Mouse (Mus musculus): Measurements from ENCODE around the gene Twist2.

The Twist2 gene

DNA sequence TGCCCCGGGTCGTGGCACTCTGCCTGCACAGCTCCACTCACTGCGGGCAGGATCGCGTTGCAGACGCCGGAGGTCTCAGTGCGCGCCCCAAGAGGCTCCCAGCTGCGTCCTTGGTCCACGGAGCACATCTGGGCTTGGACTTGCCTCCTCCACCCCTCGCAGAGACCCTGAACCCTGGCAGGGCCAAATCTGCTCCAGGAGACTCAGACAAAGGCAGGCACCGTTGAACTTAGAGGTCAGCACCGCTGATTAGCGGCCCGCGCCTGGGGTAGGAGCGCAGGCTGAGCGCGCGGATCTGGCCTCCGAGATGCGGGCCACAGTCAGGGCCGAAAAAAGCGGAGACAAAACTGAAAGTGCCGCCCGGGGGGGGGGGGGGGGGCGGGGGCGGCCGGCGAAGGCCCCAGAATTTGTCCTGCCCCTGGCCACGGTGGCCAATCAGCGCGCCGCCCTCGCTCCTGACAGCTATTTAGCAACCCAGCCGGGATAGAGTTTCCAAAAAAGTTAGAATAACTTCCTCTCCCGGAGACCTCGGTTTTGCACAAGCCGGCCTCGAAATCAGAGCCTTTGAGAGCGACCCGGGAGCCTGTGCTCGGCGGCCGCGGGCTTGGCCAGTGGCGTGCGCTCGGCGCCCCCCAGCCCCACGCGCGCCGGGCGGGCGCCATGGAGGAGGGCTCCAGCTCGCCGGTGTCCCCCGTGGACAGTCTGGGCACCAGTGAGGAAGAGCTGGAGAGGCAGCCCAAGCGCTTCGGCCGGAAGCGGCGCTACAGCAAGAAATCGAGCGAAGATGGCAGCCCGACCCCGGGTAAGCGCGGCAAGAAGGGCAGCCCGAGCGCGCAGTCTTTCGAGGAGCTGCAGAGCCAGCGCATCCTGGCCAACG, at the start of gene Twist2:
TSS of gene Twist2 (plus strand) at position 495 of the 877 bp plus-strand sequence.
- DNase-seq (ENCODE audit: low read depth in 2 of 2, low spot score in 2 of 2) = no peak

DNA sequence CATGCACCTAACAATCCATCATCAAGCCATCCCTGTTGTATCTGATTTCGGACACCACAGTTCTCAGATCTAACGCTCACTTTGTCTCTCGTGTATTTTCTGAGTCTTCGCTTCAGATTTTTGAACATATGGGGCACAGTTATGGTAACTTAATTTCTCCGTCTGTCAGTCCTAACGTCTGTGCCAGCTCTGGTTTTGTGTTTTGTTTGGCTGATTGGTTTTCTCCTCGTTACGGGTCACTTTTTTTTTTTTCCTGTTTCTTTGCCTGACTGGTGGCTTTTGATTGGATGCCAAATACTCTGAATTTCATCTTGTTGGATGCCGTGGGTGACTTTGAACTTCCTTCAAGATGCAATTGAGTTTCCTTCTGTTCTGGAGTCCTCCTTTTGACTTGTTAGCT, 48.3 kb upstream of the Twist2 start:
- no peak for DNase-seq (ENCODE audit: low read depth in 2 of 2, low spot score in 2 of 2)

DNA sequence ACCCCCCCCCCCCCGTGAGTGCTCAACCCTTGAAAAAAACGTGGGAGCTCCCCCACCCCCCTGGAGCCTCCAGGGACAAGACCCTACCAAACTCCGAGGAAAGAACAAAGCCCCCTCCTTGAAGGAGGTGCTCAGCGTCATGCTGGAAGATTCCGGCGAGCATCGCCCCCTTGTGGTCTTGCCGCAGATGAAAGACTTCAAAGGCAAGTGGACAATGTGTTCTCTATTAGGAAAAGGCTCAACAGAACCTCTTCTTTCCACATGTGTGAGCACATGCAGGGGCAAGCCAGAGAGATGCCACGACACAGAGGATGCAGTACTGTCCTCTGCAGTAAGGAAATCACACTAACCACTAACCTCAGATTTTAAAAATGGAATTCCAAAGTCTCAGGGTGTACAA, 46.2 kb upstream of the Twist2 start:
- peak; percentile 14 to 31 for DNase-seq (ENCODE audit: low read depth in 2 of 2, low spot score in 2 of 2)

DNA sequence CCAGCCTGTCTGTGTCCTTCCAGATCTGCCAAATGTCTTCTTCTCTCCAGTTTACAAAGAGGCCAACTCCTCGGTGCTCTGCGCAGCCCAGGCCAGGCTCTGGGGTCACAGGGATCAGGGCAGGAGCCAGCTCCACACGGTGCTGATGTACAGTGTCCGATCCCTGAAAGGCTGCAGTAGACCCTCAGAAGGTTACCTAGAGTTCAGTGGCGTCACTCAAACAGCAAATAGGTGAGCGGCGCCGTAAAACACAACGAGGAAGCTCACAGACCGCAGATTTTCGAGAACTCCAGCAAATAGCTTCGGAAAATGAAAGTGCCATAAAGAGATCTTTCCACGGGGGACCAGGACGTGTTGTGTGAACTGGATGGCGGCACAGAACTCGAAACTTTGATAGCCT, 44.0 kb upstream of the Twist2 start:
- DNase-seq (ENCODE audit: low read depth in 2 of 2, low spot score in 2 of 2) = no peak

DNA sequence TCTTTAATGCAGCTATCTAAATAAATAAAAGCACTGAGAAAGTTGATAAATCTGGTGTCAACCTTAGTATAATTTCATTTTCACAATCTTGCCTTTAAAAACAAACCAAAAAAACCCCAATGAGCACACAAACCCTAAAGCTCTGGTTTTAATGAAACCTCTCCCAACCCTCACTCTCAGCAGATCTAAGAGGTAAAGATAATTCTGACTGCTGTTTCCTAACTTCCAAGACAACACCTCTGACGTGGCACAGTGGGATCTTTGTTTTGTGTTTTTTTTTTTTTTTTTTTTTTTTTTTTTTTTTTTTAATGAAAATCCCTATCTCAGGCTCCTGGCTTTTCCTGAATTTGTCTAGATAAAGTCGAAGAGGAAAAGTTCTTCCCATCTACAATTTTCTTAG, 43.1 kb upstream of the Twist2 start:
- no peak for DNase-seq (ENCODE audit: low read depth in 2 of 2, low spot score in 2 of 2)

DNA sequence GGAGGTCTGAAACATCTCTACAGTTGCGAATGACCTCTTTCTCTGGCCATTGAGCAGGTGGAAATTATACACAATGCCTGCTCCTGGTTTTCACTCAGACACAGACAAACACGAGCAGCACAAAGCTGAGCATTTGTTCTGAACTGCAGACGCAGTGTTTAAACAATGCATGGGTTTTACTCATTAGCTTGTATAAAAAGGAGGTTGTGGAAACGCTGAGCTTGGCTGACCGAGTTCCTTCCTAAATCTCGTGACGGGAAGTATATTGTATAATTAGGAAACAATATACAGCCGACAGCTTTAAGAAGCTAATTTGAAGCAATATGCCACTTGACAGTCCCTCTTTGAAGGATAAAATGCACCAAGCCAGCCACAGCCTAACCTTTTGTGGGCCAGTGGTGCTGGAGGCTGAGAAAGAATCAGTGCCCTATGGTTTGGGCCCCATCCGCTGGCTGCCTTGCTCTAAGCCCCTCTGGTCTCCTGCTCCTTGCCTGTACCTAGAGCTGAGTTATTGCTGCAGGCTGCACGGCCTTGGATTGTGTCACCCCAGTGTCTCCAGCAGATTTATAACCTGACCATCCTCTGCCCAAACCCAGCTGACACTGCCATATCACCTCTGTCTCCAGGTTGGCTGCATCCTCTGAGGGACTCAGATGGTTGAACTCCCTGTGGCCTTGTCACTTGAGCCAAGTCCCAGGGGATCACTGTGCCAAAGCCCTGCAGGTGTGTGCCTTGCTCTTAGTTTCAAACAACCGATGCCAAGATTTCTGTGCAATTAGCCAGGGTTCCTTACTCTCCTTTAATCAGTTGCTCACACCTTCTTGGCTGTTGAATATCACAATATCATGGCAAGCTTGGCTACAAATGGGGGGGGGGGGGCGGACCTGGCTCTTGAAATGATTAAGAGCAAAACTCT, 42.4 kb upstream of the Twist2 start:
- no peak for DNase-seq (ENCODE audit: low read depth in 2 of 2, low spot score in 2 of 2)

DNA sequence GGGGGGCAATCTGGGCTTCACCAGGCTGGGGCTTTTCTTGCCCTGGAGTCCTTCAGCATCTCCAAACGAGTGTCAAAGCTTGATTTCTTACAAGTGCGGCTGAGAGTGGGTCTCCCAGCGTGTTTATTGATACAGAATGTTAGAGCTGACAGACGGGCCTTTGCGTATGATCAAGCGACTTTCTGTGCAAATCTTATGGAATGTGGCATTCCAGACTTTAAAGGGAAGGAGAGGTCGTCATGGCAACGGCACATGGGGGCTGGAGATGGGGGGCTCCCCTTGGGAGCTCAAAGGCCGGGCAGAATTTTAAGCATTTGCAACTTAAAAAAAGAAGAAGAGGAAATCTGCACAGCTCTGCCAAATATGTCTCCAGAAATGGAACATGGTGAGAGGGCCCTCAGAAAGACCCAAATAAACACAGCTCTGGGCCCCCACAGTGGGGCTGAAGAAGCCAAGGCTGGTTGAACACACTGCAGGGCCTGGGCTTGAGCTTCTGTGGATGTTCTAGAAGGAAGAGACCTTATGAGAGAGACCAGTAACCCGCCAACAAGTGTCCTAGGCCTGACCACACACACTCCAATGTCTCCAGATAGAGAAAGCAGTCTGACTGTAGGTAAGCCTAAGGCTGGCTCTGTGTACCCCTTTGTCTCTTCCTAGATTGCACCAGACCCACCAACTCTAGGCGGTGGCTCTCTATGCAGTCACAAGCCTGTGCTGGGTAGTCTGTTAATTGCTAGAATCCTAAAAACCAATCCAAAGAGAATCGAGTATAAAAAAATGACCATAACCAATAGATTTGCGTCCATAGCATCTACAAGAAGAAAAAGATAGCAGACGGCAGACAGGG, 40.9 kb upstream of the Twist2 start:
- DNase-seq (ENCODE audit: low read depth in 2 of 2, low spot score in 2 of 2) = no peak

DNA sequence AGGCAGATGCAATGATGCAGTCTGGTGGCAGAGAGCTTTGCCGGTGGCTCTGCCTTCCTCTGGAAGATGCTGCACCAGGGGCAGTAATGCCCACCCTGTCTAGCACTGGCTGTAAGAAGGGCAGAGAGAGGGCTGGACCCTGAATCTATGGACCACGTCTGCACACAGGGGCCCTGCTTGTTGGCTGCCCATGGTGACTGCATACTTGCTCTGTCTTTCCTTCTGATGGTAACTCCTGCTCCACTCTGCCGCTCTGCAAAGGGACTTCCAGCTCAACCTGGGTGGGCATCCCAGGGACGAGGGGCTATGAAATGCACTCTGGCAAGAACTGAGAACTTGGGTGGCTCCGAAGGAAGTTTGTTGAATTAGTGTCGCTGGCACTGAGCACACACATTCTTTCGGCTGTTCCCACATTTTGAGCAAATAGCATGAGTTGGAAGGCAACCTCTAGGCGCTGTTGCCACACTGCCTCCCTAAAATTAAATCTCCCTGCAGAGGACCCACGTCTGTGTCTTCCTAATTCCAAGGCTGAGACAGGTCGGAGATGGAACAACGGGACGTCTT, 38.7 kb upstream of the Twist2 start:
- no peak for DNase-seq (ENCODE audit: low read depth in 2 of 2, low spot score in 2 of 2)

DNA sequence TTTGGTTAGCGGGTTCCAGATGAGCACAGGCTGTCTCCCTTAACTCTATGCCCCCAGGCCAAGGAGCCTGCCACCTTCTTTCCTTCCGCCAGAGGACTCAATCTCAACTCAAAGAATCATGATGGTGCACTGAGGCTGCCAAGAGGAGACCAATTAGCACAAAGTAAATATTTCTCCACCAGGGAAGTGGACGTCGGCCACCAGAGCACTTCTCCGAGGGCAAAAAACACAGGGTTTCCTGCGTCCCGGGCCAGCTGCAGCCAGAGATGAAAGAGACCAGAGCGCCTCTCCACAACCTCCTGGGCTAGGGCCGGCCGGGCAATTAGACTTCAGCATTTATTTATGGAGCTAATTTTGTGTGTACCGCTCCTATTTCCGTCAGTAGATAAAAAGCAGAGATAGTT, 31.0 kb upstream of the Twist2 start:
- DNase-seq (ENCODE audit: low read depth in 2 of 2, low spot score in 2 of 2) = no peak

DNA sequence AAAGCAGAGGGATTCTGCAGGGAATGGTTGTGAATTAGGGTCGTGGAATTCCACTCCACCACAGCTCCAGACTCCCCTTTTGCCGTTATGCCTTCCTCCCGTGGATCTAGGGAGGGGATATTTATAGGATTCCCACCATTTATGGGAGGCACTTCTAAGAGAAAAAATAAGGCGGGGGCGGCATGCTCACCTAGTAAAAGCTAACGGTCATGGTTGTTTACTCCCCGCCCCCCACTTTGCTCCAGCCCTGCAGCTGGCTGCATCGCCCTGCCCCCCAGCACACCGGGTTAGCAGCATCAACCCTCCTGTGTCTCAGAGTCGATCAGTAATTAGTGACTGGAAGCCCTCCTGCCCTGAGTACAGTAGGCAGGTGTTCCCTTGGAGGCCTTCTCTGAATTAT, 30.6 kb upstream of the Twist2 start:
- DNase-seq (ENCODE audit: low read depth in 2 of 2, low spot score in 2 of 2) = no peak

DNA sequence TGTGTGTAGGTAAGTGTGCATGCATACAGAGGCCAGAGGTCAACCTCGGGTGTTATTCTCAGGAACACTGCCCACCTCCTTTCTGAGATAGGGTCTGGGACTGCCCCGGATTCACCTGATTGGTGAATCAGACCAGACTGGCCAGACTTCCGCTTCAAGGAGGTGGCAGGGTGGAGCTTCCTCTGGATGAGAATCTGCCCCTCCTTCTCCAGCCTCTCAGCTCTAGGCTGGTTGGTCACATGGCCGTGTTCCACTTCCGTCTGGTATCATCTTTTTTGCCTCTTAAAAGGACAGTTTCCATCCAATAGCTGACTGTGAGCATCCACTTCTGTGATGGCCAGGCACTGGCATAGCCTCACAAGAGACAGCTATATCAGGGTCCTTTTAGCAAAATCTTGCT, 24.3 kb upstream of the Twist2 start:
- DNase-seq (ENCODE audit: low read depth in 2 of 2, low spot score in 2 of 2) = no peak

DNA sequence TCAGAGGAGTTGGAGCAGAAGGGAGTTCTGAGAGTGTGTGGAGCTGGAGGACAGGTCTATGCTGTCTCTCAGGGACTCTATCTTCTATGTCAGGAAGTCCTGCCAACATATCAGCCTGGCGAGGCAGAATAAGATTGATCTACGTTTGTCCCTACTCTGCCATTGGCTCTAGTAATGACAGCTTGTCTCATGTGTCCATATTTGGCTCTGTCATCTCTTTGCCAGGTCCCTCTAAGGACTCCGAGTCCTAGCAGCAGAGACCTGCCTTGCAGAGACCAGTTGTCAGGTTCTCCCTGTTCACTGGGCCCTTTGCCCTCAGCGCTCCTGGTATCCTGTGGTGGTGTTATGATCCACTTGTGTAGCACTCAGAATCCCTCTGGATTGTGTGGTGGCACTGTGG, 21.4 kb upstream of the Twist2 start:
- DNase-seq (ENCODE audit: low read depth in 2 of 2, low spot score in 2 of 2) = no peak

DNA sequence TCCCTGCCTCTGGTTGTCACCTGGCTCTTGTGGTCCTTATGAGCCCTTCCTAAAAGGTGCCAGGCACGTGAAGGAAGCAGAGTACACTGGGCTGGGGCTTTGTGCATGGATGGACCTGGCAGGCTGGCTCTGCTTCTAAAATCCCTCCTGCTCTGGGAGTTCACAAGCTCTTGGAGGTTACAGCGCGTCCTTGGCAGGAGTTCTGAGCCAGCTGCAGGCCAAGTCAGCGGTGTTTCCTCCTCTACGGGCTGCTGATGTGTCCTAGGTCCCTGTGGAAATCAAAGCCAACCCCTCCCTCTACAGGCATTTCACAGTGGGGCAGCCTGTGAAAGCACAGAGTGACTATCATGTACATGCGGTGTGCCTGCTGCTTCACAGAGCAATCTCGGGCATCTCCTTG, 20.1 kb upstream of the Twist2 start:
- DNase-seq (ENCODE audit: low read depth in 2 of 2, low spot score in 2 of 2) = no peak

DNA sequence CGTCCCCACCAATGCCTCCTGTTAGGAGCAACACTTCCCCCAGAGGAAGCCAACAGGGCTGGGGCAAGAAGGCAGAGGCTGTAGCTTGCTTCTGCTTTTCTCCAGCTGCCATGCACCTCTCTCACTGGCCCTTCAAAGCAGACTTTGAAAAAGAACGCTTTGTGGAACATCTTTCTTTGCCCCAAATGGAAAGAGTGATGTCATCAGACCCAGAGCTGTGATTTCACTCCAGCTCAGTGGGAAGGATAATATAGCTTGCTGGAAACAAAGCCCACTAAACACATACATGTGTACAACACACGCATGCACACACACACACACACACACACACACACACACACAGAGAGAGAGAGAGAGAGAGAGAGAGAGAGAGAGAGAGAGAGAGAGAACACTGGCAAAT, 17.1 kb upstream of the Twist2 start:
- DNase-seq (ENCODE audit: low read depth in 2 of 2, low spot score in 2 of 2) = no peak

DNA sequence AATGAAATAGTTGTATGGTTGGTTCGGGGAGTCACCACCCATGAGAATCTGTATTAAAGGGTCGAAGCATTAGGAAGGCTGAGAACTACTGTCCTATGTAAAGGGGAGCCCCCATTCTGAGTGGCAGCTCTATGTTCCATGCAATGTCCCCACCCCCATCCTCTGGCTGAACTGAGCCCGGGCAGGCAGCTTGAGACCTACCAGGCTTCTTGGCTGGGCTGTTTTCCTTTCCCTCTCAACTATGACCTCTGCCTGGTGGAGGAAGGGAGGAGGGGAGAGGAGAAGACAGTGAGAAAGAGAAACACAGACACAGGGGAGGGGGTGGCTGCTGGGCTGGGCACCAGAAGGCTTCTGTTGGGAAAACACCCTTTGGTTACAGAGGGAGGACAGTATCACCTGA, 1.9 kb upstream of the Twist2 start:
- no peak for DNase-seq (ENCODE audit: low read depth in 2 of 2, low spot score in 2 of 2)

DNA sequence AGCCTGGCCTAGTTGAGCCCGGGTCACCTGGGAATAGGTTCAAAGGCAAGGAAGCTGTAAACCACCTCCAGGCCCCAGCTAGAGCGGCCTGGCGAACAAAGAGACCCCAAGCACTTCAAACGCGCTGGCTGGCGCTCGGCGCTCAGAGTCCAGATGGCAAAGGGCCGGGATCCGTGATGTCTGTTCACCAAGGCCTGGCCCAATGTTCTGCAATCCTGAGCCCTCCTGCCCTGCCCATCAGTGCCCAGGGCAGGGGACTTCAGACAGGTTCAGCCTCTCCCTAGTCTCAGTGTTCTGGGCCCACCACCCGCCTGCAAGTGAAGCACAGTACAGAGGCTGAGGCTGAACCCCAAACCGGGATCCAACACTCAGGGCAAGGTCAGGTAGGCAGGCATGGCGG, 913 bp upstream of the Twist2 start:
- no peak for DNase-seq (ENCODE audit: low read depth in 2 of 2, low spot score in 2 of 2)

DNA sequence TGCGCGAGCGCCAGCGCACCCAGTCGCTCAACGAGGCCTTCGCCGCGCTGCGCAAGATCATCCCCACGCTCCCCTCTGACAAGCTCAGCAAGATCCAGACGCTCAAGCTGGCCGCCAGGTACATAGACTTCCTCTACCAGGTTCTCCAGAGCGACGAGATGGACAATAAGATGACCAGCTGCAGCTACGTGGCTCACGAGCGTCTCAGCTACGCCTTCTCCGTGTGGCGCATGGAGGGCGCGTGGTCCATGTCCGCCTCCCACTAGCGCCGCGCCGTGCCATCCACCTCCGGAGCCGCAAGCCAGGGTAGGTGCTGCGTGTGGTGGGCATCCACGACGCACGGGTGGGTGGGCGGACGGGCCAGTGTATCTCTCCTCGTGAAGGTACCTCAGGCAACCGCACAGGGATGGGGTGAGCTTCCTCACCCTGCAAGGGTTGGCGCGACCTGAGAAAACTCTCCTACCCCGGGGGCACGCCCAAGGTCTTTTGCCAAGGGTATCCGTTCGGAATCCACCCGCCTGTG, 644 bp downstream of the Twist2 start:
- no peak for DNase-seq (ENCODE audit: low read depth in 2 of 2, low spot score in 2 of 2)

DNA sequence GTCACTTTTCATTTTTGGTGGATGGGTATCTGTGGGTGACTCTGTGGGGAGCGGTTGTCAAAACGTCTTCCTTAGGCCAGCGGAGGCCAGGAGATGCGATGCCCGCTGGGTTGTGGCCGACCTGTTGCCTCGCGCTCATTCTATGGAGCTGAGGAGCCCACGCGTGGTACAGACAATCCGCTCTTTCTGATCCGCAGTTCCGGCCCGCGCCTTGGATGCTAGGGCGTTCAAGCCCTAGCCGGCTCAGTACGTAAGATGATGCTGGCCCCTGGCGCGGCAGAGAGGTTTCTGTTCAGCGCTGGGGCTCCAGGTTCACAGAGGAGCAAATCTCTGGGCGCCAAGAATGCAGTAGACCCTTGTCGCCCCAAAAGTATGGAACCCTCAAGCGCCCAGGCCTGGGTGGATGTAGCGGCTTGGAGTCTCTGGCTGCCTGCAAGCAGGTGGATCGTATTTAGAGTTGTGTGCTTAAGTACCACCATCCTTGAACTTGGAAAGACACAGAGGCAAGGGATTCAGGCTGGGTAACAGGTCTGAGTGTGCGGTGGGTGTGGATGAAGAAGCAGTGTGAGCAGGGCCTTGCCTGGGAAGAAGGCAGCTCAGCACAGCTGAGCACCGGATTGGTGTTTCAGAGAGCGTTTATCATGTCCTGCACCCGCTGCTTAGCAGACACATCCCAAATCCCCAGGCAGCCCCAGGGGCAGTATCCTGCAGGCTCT, 1.3 kb downstream of the Twist2 start:
- DNase-seq (ENCODE audit: low read depth in 2 of 2, low spot score in 2 of 2) = no peak

DNA sequence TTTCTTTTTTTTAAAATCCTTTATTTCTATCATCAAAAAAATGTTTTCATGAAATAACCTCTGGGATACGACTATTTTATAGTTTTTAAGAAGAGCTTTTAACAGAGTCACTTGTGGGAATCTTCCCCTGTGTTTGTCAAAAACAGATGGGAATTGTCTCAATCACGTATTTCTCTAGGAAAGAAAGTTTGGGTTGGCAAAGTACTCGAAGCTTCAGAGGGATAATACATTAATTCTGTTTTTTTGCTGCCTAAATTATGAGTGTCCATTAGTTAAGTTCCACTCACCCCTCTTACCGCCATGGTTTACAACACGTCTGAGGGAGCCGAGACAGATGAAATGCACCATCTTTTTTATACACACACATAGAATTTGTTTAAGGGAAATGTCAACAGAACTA, 2.2 kb downstream of the Twist2 start:
- DNase-seq (ENCODE audit: low read depth in 2 of 2, low spot score in 2 of 2) = no peak

DNA sequence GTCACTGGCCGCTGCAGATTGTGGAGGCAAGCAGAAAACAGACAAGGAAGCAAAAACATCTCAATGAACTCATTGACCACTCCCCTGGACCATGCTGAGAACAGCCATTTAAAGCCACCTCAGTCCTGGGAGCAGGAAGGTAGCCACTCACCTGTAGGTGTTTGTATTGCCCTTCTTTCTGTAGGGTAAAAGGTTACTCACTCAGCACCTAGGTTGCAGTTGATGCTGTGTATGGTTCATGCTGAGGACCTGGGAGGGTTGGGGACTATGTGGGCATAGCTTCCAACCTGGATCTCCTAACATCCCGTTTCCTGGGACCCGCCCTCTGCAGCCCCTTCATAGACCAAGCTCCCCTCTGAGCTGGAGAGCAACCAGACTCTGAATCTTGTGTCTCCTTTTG, 14.8 kb downstream of the Twist2 start:
- DNase-seq (ENCODE audit: low read depth in 2 of 2, low spot score in 2 of 2) = no peak
